Mouse (Mus musculus): ENCODE results near the gene Xpo5.

The Xpo5 gene

GRCm38 (mm10) chr17:46202421-46203071 is at the start of gene Xpo5, which contains the start of gene Polh:
Gene Xpo5, plus strand, starts transcription at chr17:46202782.
Gene Polh, minus strand, starts transcription at chr17:46202645.
- peak; percentile 95 for DNase-seq (ENCODE audit: extremely low spot score, low spot score)

- peak; percentile 79 for DNase-seq (ENCODE audit: extremely low spot score, low spot score)
Observed at GRCm38 (mm10) chr17:46152847-46153782, 49.5 kb upstream of the Xpo5 start, which contains the start of gene Mad2l1bp. Gene Mad2l1bp, minus strand, starts transcription at chr17:46153553.

GRCm38 (mm10) chr17:46154336-46154735 is 48.2 kb upstream of the Xpo5 start:
- no peak for DNase-seq (ENCODE audit: extremely low spot score, low spot score)

- no peak for DNase-seq (ENCODE audit: extremely low spot score, low spot score)
Observed at GRCm38 (mm10) chr17:46156680-46157079, 45.9 kb upstream of the Xpo5 start.

- DNase-seq (ENCODE audit: extremely low spot score, low spot score) = no peak
Observed at GRCm38 (mm10) chr17:46157131-46157530, 45.5 kb upstream of the Xpo5 start.

GRCm38 (mm10) chr17:46159236-46159635 is 43.3 kb upstream of the Xpo5 start:
- DNase-seq (ENCODE audit: extremely low spot score, low spot score) = no peak

- DNase-seq (ENCODE audit: extremely low spot score, low spot score) = peak; percentile 82
Observed at GRCm38 (mm10) chr17:46160090-46160662, 42.4 kb upstream of the Xpo5 start.

- peak; percentile 91 for DNase-seq (ENCODE audit: extremely low spot score, low spot score)
Observed at GRCm38 (mm10) chr17:46160686-46161085, 41.9 kb upstream of the Xpo5 start, which contains the start of gene Gtpbp2. Gene Gtpbp2, plus strand, starts transcription at chr17:46161032.

GRCm38 (mm10) chr17:46161179-46161578 is 41.4 kb upstream of the Xpo5 start:
- DNase-seq (ENCODE audit: extremely low spot score, low spot score) = no peak

- DNase-seq (ENCODE audit: extremely low spot score, low spot score) = no peak
Observed at GRCm38 (mm10) chr17:46161710-46162109, 40.9 kb upstream of the Xpo5 start.

GRCm38 (mm10) chr17:46162551-46162950 is 40.0 kb upstream of the Xpo5 start:
- no peak for DNase-seq (ENCODE audit: extremely low spot score, low spot score)

- no peak for DNase-seq (ENCODE audit: extremely low spot score, low spot score)
Observed at GRCm38 (mm10) chr17:46162951-46163421, 39.6 kb upstream of the Xpo5 start.

GRCm38 (mm10) chr17:46164301-46164700 is 38.3 kb upstream of the Xpo5 start:
- no peak for DNase-seq (ENCODE audit: extremely low spot score, low spot score)

- DNase-seq (ENCODE audit: extremely low spot score, low spot score) = no peak
Observed at GRCm38 (mm10) chr17:46164791-46165190, 37.8 kb upstream of the Xpo5 start.

- DNase-seq (ENCODE audit: extremely low spot score, low spot score) = no peak
Observed at GRCm38 (mm10) chr17:46165460-46165859, 37.1 kb upstream of the Xpo5 start.

- no peak for DNase-seq (ENCODE audit: extremely low spot score, low spot score)
Observed at GRCm38 (mm10) chr17:46166270-46166669, 36.3 kb upstream of the Xpo5 start.

GRCm38 (mm10) chr17:46167014-46167413 is 35.6 kb upstream of the Xpo5 start:
- no peak for DNase-seq (ENCODE audit: extremely low spot score, low spot score)

GRCm38 (mm10) chr17:46168318-46168717 is 34.3 kb upstream of the Xpo5 start:
- DNase-seq (ENCODE audit: extremely low spot score, low spot score) = no peak

- no peak for DNase-seq (ENCODE audit: extremely low spot score, low spot score)
Observed at GRCm38 (mm10) chr17:46168768-46169167, 33.8 kb upstream of the Xpo5 start.

GRCm38 (mm10) chr17:46170538-46170937 is 32.0 kb upstream of the Xpo5 start:
- DNase-seq (ENCODE audit: extremely low spot score, low spot score) = no peak

- DNase-seq (ENCODE audit: extremely low spot score, low spot score) = no peak
Observed at GRCm38 (mm10) chr17:46182273-46182672, 20.3 kb upstream of the Xpo5 start.

- DNase-seq (ENCODE audit: extremely low spot score, low spot score) = no peak
Observed at GRCm38 (mm10) chr17:46188829-46189228, 13.8 kb upstream of the Xpo5 start.

Measured in neural tube, embryonic 10.5 days (tissue).